Mouse (Mus musculus) heart, adult 9 months (tissue): ENCODE measurements around the gene Prrt1.
A peak's percentile ranks its signal among the peaks of the same experiment; 100 is the strongest.

Source experiments
- DNase-seq, 2 experiments: peaks; one replicate each; pipeline ENCODE4 v3.0.0; 2022; ENCODE audit warnings: low spot score in 2 of 2

Prrt1 gene

DNA sequence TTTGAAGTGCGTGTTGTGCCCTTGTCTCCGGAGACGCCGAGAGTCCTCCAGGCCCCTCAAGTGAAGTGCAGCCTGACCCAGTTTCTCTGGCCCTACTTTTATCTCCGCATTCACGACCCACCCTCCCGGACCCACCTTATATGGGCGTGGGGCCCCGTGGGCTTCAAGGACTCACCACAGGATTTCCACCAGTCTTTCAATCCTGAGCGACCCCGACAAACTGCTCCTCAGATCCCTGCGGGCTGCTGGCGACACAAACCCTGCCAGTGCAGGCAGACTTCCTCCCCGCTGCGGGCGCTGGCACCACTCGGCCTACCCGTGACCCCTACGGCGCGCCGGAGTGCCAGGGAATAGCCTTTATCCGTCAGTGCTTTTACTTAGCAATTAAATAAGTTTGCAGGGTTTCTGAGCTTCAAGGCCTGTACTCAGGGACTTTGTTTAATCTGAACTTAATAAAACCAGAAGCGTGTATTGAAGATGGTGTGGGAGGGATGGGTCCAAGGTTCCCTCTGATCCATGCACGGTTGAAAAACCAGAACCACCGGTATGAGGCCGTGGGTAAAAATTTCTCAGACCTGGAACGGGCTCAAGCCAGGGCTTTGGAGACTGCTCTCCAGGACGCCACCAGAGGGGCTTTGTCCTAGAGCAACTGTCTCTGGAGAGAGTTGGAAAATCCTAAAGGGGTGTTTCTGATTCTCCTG lies 1.2 kb upstream of the Prrt1 start, which contains the start of gene Ppt2:
TSS of gene Ppt2 (minus strand) at position 568 of the 701 bp plus-strand sequence.
- peak in 1 of 2 experiments; percentile 54 for DNase-seq

DNA sequence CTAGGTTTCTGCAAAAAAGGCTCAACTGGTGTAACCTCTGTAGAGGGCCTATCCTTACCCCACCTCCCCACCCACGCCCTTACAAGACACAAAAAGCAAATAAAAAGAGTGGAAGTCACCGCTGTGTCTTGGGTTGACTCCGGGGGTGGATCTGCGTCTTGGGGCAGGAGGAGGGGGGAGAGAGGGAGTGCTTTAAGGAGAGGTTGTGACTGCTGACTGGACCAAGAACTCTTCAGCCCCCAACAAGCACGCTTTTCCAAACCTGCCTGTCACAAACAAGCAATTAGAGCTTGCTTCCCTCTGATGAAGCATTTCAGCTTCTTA lies 727 bp upstream of the Prrt1 start:
- no peak for DNase-seq

DNA sequence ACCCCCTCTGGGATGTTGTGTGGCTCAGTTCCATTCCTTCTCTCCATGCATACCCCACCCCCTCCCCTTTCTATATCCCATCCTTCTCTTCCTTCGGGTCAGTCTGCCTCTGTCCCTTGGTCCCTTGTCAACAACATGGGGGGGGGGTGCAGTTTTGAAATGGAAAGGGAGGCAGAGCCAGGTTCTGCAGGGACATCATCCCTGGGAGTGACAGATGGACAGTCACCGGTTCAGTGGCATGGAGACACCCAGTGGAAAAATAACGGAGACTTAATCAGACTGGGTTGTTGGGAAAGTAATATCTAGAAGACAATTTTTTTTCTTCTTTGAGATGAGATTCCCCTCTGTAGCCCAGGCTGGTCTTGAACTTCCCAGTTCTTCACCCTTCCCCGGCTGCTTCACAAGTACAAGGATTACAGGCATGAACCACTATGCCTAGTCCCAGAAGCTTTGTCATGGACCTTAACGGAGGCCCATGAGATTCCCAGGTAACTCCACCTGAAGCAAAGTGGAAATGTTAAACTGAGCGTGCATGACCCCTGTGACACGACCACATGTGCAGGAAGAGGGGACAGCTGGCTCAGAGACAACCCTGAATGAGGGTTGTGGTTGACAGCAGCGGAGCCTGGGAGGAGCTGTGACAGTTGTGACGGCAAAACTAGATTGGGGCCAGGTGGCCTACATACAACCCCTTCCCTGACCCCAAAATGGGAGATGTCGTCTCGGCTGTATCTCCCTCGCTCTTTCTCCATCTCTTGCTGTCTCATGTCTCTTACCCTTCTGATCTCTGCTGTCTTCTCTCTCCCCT lies 667 bp downstream of the Prrt1 start:
- no peak for DNase-seq

DNA sequence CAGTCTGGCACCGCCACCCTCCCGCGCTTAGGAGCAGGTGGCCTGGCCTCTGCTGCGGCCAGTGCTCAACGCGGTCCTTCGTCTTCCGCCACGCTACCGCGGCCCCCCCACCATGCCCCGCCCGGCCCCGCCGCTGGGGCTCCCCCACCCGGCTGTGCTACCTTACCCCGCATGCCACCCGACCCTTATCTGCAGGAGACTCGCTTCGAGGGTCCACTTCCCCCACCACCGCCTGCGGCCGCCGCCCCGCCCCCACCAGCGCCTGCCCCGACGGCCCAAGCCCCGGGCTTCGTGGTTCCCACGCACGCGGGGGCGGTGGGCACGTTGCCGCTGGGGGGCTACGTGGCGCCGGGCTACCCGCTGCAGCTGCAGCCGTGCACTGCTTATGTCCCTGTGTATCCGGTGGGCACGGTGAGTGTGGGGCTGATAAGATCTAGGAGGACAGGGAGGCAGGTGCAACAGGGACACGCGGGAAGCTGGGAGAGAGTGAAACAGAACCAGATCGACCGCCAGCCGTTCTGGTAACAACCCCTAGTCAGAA lies 1.5 kb downstream of the Prrt1 start:
- DNase-seq, result no peak

DNA sequence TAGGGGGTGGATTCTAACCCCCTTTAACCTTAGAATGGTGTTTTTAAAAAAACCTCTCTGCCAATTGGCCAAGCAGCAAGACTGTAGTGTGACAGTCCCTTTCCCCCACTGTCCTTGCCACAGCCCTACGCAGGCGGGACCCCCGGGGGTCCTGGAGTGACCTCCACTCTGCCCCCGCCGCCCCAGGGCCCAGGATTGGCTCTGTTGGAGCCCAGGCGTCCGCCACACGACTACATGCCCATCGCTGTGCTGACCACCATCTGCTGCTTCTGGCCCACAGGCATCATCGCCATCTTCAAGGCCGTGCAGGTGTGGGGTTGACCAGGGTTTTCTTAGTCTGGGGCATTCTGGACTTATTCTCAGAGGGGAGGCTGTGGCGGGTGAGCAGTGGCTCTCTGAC lies 2.3 kb downstream of the Prrt1 start:
- no peak for DNase-seq

DNA sequence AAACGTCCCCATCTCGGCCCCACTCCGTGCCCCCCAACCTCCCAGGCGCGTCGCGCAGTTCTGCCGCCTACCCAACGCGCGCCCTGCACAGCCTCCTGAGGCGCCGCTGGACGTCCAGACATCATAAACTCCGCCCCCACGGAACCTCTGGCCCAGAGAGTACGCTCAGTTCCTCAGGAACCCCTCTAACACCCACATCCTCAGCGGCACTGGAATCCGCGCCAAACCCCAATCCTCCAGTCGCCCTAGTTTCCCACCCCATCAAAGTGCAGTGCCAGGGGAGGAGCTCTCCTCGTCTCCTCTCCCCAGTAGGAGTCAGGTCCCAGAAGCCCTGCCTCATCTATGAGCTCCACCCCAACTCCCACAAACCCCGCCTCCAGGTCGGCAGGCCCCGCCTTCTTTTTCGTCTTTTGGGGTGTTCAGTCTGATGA lies 2.9 kb downstream of the Prrt1 start:
- DNase-seq, result peak; percentile 86 to 89

DNA sequence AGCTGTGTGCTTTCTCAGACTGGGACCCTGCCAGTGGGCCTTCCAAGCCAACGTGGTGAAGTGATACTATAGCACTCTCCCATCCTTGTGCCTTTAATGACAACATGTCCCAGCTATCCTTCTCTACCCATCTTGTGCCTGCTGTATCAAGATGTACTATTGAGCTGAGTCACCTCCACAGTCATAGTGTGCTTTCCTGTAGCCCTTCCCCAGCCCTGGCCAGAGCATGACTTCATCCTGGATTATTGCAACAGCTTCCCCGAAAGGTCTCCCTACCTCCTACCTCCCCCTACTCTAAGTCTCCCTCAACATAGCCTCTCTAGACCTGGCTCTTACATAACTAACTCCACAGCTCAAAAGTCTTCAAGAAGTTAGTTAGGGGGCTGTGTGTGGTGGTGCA lies 6.3 kb downstream of the Prrt1 start:
- no peak for DNase-seq

DNA sequence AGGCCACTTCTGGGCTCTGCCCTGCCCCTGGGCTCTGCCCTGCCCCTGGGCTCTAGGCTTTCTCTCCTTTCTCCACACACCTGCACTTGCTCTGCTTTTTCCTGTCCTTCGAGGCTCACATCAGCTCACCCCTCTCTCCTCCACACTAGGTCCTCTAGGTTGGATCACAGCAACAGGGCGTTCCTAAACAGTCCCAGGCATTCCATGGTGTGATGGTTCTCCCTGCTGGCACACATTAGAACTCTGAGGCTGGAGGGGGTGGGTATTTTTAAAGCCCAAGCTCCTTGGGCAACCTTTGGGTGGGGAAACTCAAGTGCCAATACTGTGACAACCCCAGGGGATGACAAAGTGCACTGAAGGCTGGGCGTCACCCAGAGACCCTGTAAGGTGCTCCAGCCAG lies 8.1 kb downstream of the Prrt1 start:
- DNase-seq, result no peak

DNA sequence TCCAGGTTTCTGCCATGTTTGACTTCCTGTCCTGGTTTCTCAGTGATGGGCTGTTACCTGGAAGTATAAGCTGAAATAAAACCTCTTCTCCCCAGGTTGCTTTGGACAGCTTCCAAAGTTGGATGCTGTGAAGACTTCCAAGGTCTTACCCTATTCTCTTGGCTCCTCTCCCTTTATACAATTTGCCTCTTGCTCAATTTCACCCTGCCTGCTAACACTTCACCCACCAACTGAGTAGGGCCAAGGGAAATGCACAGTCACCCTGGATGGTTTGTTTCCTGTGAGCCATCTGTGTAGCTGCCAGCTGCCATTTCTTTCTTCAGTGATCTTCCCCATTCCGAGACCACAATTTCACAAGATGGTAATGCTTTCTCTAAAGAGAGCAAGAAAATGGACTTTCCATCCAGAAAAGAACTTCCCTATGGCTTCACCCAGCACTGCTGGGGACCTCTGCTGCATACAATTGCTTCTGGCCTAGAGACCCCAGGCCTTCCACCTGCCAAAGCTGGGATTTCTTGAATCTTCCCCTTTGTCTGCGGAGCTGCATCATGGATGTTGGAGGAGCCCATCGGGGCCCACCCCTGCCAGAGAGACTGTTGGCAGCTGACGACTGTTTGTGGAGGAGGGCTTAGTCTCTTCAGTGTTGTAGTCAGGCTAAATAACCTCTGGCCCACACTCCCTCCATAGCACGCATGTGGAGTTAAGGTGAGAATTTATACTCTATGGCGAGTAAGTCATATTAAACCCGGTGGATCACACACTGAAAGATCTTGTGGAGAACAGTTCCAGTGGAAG lies 10.3 kb downstream of the Prrt1 start:
- no peak for DNase-seq

DNA sequence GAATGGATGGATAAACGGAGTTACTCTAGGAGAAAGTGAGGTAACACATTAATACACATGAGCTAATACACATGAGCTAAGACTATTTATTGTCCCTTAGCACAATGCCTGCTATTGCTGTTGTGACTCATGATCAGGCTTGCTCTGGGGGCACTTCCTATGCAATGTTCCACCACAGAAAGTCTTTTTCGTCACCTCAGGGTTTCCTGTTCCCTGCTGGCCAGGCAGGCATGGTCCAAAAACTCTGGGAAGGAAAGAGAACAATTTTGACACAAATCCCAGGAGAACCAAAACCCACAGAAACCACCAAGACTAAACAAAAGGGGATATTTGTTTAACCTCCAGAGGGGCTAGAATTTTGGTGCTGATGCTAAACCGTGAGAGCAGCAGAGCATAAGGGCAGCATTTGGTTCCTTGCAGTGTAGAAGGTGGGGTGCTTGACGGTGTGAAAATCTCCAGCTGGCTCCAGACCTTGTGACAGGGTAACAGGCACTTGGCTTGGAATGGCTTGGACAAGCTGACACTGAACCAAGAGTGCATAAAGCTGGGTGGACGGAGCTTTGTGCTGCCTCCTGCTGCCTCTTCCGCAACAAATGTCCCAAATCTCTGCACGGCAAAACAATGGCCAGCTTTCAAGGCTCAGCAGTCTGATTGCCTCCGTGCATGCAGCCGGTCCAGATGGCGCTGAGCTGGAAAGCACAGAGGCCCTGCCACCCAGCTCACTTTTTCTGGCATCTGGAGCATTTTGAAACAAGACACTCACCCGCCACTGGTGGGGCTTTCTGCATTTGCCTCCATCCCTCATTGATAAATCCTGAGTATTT lies 11.7 kb downstream of the Prrt1 start:
- DNase-seq, result peak; percentile 78 to 79

DNA sequence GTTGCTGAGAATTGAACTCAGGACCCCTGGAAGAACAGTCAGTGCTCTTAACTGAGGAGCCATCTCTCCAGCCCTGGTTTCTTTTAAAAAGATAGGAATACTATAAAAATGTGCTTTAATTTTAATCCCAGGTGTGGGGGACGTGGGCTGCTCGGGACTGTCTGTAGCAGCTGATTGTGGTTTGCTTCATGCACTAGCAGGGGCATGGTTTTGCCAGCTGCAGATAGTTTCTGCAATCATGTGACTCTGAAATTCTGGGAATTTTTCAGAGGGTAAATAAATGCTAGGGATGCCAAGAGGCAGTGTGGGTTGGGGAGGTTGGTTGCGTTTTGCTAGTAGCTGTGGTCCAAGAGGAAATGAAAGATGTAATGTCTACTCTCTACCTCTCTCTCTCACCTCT lies 12.6 kb downstream of the Prrt1 start:
- no peak for DNase-seq

DNA sequence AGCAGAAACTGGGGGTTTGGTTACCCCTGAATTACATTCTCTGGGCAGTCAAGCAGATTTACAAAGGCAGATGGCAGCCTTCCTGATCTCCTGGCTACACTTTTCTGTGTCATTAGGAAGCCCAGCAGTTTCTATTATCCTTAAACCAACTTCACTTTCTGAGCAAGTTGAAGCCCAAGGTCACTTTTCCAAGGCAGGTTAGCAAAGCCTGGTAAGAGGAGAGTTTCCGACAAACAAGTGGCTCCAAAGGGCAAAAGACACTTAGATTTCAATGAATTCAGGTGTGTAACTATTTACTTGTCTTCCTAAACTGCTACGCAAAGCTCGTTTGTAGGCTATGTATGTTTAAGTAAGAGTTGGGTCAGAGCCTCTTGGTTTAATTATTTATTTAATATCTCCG lies 14.0 kb downstream of the Prrt1 start:
- no peak for DNase-seq

DNA sequence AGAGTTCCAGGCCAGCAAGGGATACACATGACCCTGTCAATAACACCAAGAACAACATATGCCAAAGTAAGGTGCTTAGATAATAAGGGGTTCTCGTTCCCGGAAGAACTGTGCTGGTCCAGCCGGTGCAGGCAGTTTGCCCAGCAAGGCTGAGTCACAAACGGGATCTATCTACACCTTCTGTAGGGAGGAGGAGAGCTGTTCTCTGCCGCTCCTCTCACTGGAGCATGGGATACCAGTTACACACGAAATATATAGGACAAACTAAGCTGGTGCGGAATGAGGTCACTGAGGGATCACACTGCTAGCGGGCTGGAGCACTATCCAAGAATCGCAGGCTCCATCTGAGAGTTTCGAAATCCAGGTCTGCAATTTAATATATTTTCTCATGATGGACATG lies 14.6 kb downstream of the Prrt1 start:
- DNase-seq, result no peak

DNA sequence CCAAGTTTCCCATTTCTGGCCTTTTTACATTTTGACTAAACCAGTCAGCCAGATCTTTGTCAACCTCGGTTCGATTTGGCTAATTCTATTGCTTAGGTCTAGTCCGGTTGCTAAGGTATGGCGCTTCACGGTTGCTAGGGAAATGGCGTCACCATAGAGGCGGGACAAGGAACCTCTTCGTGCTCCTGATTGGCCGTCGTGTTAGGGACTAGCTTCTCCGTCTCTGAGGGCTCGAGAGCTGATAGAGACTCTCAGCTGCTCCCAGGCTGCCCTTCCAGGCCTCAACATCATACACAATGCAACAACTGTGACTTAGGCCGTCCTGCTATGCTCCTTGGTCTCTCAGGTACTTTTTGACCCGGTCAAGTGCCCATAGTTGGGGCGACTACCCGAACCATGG lies 15.3 kb downstream of the Prrt1 start, which contains the start of gene Fkbpl:
TSS of gene Fkbpl (plus strand) at position 157 of the 400 bp plus-strand sequence.
- peak; percentile 96 to 97 for DNase-seq

DNA sequence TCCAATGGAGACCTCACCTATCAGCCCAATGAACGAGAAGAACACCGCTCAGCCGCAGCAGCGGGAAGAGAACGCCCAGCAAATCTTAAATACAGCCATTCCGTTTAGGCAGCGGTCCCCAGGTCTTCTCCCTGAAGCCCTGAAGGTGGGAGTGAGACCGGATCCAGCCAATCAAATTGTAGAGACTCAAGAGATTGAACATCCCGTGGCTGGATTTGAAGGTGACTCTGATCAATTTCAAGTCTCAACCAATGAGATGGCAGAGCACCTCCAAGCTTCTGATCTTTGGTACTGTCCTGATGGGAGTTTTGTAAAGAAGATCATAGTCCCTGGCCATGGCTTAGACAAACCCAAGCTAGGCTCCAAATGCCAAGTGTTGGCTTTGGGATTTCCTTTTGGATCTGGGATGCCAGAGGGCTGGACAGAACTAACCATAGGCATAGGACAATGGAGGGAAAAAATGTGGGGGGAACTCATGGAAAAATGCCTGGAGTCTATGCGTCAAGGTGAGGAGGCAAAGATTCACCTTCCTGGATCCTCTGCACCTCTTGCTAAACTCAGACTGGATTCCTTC lies 16.0 kb downstream of the Prrt1 start:
- DNase-seq, result no peak

DNA sequence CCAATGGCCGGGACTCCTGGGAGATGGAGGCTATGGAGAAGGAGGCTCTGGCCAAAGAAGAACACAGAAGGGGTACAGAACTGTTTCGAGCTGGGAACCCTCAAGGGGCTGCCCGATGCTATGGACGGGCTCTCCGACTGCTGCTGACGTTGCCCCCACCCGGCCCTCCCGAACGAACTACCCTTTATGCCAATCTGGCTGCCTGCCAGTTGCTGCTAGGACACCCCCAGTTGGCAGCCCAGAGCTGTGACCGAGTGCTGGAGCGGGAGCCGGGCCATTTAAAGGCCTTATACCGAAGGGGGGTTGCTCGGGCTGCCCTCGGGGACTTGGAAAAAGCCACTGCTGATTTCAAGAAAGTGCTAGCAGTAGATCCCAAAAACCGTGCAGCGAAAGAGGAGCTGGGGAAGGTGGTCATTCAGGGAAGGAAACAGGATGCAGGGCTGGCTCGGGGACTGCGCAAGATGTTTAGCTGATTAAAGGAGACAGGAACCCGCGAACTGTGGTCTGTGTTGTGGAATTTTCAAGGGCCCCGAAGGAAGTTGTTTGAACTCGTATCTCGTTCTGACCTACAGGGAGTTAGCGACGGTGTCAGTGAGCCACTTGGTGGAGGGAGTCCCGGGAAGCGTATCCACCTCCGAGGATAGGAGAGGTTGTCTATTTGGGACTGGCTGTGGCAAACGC lies 16.6 kb downstream of the Prrt1 start:
- no peak for DNase-seq

DNA sequence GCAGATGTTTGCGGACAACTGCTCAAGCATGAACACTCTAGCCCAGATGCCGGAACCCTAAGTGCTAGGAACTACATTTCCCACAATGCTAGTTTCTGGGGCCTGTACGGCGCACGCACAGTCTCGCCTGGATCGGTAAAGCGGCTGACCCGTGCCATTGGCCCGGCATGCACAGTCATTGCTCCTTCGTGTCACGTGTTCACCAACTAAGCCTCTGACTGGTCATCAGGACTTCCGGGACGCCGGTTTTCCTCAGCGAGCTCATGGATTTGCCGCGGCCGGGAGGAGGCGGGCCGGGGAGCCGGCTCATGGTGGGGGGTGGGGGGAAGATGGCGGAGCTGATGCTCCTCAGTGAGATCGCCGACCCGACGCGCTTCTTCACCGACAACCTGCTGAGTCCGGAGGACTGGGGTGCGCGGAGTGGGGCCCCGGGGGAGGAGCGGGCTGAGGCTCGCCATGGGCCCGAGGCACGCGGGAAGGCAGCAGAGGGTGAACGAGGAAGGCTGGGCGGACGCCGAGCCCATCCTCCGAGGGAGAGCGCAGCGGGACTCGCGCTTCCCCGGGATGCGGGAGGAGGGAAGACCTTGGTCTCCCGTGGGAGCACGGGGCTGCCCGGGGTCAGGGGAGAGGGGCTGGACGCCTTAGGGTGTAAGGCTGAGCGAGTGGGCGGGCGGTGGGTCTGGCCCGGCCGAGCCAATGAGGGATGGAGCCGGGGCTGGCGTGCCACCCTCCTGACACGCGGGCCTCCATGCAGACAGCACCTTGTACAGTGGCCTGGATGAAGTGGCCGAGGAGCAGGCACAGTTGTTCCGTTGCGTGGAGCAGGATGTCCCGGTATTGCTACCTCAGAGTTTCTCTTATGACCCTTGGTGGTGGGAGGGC lies 17.8 kb downstream of the Prrt1 start, which contains the start of gene Atf6b:
TSS of gene Atf6b (plus strand) at position 241 of the 882 bp plus-strand sequence.
- peak; percentile 97 to 99 for DNase-seq

DNA sequence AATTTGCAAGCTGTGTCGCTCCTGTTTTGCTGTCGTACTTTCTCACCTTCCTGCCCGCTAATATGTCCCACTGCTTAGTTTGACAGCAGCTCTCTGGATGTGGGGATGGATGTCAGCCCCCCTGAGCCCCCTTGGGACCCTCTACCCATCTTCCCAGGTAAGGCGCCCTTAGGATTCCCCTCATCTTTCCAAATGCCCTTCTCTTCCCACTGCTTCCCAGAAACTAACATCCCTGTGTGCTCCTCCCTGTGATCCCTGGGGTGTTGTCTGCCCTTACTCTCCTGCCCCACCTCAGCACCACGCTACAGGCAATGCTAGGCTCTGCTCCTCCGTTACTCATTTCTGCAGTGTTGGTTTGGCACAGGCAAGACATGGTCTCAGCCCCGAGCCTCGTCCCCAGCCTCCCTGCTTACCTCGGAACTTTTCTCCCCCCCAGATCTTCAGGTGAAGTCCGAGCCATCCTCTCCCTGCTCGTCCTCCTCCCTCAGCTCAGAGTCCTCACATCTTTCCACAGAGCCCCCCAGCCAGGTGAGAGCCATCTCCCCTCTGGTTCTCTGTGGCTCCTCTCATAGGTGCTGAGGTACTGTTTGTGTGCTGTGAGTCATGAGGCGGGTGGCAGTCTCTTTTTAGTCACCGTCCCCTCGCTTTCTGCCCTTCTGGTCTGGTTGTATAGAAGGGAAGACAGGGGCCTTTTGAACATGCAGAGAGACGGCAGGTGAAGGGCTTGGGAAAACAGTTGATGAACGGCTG lies 19.0 kb downstream of the Prrt1 start:
- no peak for DNase-seq
